Comparison of ENCODE assay signal across 25 mouse cellular contexts in genomic region chr7:88306725-88307124, GRCm38 (mm10). TPM values are rescaled to one million over a fixed set of nuclear protein-coding genes. Genes with fewer than 3 reads are reported as not detected.
DNase-seq lines count a peak whose midpoint lies in the region; ATAC-seq lines count a peak whose summit lies in the region.
"Had no signal": no experiment of that assay in that cellular context is flagged by ENCODE, and none has a peak within 500 bp of the region (broad histone marks: within the 10 kb centered on the region; RNA-seq: fewer than 3 reads in every experiment).

No protein-coding gene starts in this region.

- no peaks in the 10 kb centered on the region for H3K4me1 ChIP-seq in lung, embryonic 16.5 days (replicated peaks; ENCODE audit: control insufficient read depth, insufficient read depth, low read length)
- H3K4me1 ChIP-seq in forebrain, embryonic 12.5 days = no peaks in the 10 kb centered on the region
- H3K4me1 ChIP-seq in hindbrain, embryonic 13.5 days (replicated peaks) = no peaks in the 10 kb centered on the region
- H3K4me1 ChIP-seq: forebrain, embryonic 15.5 days; heart, embryonic 12.5 days; heart, embryonic 15.5 days; hindbrain, embryonic 10.5 days had no signal

- no peaks in the 10 kb centered on the region for H3K27me3 ChIP-seq in lung, embryonic 16.5 days (ENCODE audit: control insufficient read depth, insufficient read depth, low read depth, low read length)
- no peaks in the 10 kb centered on the region for H3K27me3 ChIP-seq in forebrain, embryonic 12.5 days
- H3K27me3 ChIP-seq in hindbrain, embryonic 13.5 days = no peaks in the 10 kb centered on the region
- H3K27me3 ChIP-seq: CH12.LX; forebrain, embryonic 15.5 days; heart, embryonic 12.5 days; heart, embryonic 15.5 days had no signal

- no peak overlapping the region for H3K27ac ChIP-seq in lung, embryonic 16.5 days (ENCODE audit: low read length)
- H3K27ac ChIP-seq in forebrain, embryonic 12.5 days = no peak overlapping the region
- H3K27ac ChIP-seq in hindbrain, embryonic 13.5 days = no peak overlapping the region
- H3K27ac ChIP-seq: forebrain, embryonic 15.5 days; heart, embryonic 15.5 days; hindbrain, embryonic 10.5 days; hindbrain, embryonic 14.5 days had no signal

- H3K4me3 ChIP-seq in lung, embryonic 16.5 days (ENCODE audit: low read length) = no peak overlapping the region
- H3K4me3 ChIP-seq in forebrain, embryonic 12.5 days (replicated peaks) = no peak overlapping the region
- H3K4me3 ChIP-seq in hindbrain, embryonic 13.5 days = no peak overlapping the region
- H3K4me3 ChIP-seq: forebrain, embryonic 15.5 days; heart, embryonic 12.5 days; heart, embryonic 15.5 days; hindbrain, embryonic 10.5 days had no signal

- 0 out of 2 replicates have a peak, but pooled peaks have one; percentile 23 for ATAC-seq in lung, embryonic 16.5 days (ENCODE audit: low read depth)
- no peak for ATAC-seq in forebrain, embryonic 12.5 days (ENCODE audit: low FRiP score)
- ATAC-seq in hindbrain, embryonic 13.5 days (ENCODE audit: low FRiP score) = no peak
- ATAC-seq: forebrain, embryonic 15.5 days had no signal

- H3K36me3 ChIP-seq in lung, embryonic 16.5 days (ENCODE audit: control insufficient read depth, insufficient read depth, low read length) = peaks cover 18% of the 10 kb centered on the region
- no peaks in the 10 kb centered on the region for H3K36me3 ChIP-seq in forebrain, embryonic 12.5 days (replicated peaks)
- no peaks in the 10 kb centered on the region for H3K36me3 ChIP-seq in hindbrain, embryonic 13.5 days
- H3K36me3 ChIP-seq: forebrain, embryonic 15.5 days; G1E; hindbrain, embryonic 10.5 days had no signal

- H3K4me2 ChIP-seq in lung, embryonic 16.5 days (ENCODE audit: low read depth, low read length) = no peak overlapping the region
- H3K4me2 ChIP-seq in forebrain, embryonic 12.5 days = no peak overlapping the region
- H3K4me2 ChIP-seq in hindbrain, embryonic 13.5 days = no peak overlapping the region
- H3K4me2 ChIP-seq: forebrain, embryonic 15.5 days; heart, embryonic 12.5 days; heart, embryonic 15.5 days; hindbrain, embryonic 14.5 days had no signal

- no peaks in the 10 kb centered on the region for H3K9me3 ChIP-seq in lung, embryonic 16.5 days (ENCODE audit: control insufficient read depth, low read length)
- H3K9me3 ChIP-seq in forebrain, embryonic 12.5 days = no peaks in the 10 kb centered on the region
- H3K9me3 ChIP-seq in hindbrain, embryonic 13.5 days = no peaks in the 10 kb centered on the region
- H3K9me3 ChIP-seq: forebrain, embryonic 15.5 days; G1E; heart, embryonic 12.5 days; heart, embryonic 15.5 days; hindbrain, embryonic 10.5 days had no signal

- WGBS in lung, embryonic 16.5 days = 62% methylated on average over 3 of the region's 3 CpGs
- 92% methylated on average over 3 of the region's 3 CpGs for WGBS in forebrain, embryonic 12.5 days
- 91% methylated on average over 3 of the region's 3 CpGs for WGBS in hindbrain, embryonic 13.5 days

- no peak overlapping the region for H3K9ac ChIP-seq in lung, embryonic 16.5 days (ENCODE audit: low read length)
- no peak overlapping the region for H3K9ac ChIP-seq in forebrain, embryonic 12.5 days
- H3K9ac ChIP-seq in hindbrain, embryonic 13.5 days = no peak overlapping the region
- H3K9ac ChIP-seq: forebrain, embryonic 15.5 days; heart, embryonic 12.5 days; heart, embryonic 15.5 days; hindbrain, embryonic 14.5 days had no signal

- DNase-seq in lung, postnatal 14 days = no peak
- DNase-seq in 3T3-L1 (ENCODE audit: low read depth, low spot score) = peak; percentile 1
- DNase-seq in 416B (ENCODE audit: low read depth) = peak; percentile 28
- peak; percentile 59 for DNase-seq in fibroblast of lung, adult 2 months (ENCODE audit: low read depth)
- no peak for DNase-seq in T-cell, adult 2 months (ENCODE audit: low spot score)
- DNase-seq: adrenal gland, postnatal 25 days; B cell, adult 2 months; cerebellum, adult 11-12 months; cerebellum, adult 8-10 months; cerebellum, postnatal 10 days; cerebellum, postnatal 36 days; gastrocnemius, postnatal 25 days; heart, adult 18-20 months; heart, postnatal 10 days; heart, postnatal 36 days had no signal

RNA-seq across cellular contexts. Expression of gene Ctsc, which starts 28.8 kb away (rescaled TPM):
- polyA plus RNA-seq in lung, embryonic 16.5 days (2015; fragmentation: Nextera tagmentation; extraction: Ambion mirVana) = 181 and 210 TPM in 2 replicates
- 12.2 and 13.5 TPM in 2 replicates for polyA plus RNA-seq in forebrain, embryonic 12.5 days (2016; fragmentation: Nextera tagmentation; extraction: Ambion mirVana)
- 17.8 and 20.6 TPM in 2 replicates for polyA plus RNA-seq in hindbrain, embryonic 13.5 days (2015; fragmentation: Nextera tagmentation; extraction: Ambion mirVana)
- polyA plus RNA-seq: G1E had no signal

Comparison
In these comparisons a context has a peak if more than half of its experiments do, and no peak if none do; other contexts are left out.
1. DNase-seq: peak in 3T3-L1 (single experiment), 416B (single experiment) and fibroblast of lung, adult 2 months (single experiment); none in lung, postnatal 14 days (single experiment) and T-cell, adult 2 months (single experiment).